Mouse (Mus musculus) erythroblast, embryonic 14.5 days (primary cell): ENCODE data around the gene Btd. TPM values are rescaled to one million over a fixed set of nuclear protein-coding genes. Genes with fewer than 3 reads are reported as not detected.

ENCODE experiments used
- H3K27me3 ChIP-seq: 2 replicates; pipeline ENCODE4 v1.6.1; 2012; ENCODE audit warnings: inconsistent platforms; ENCODE audit not compliant: control insufficient read depth
- H3K36me3 ChIP-seq: 2 replicates; pipeline ENCODE4 v1.6.1; 2012; ENCODE audit warnings: mild to moderate bottlenecking, inconsistent platforms; ENCODE audit not compliant: control insufficient read depth
- H3K4me1 ChIP-seq: 2 replicates; pipeline ENCODE4 v1.6.1; 2012; ENCODE audit warnings: inconsistent platforms; ENCODE audit not compliant: control insufficient read depth
- H3K4me3 ChIP-seq: replicated peaks from 2 replicates; pipeline ENCODE3; 2012; ENCODE audit warnings: moderate library complexity, mild to moderate bottlenecking, inconsistent platforms
- H3K9me3 ChIP-seq: 2 replicates; pipeline ENCODE4 v1.6.1; 2012; ENCODE audit warnings: low read length, inconsistent platforms, mixed read lengths; ENCODE audit not compliant: control insufficient read depth
- GATA1 ChIP-seq: IDR thresholded peaks from 2 replicates; pipeline ENCODE4 v1.6.1; 2012; ENCODE audit warnings: low read length, inconsistent platforms, mixed read lengths
- TAL1 ChIP-seq: IDR thresholded peaks from 3 replicates; pipeline ENCODE4 v1.6.1; 2012; ENCODE audit warnings: low read length, inconsistent platforms, mixed read lengths
- polyA plus RNA-seq: library from polyadenylated mRNA; stranded (reverse); fragments of >175 nt; gene quantifications from 2 replicates; pipeline ENCODE4 v1.2.3, GENCODE M21; 2012

Gene Btd
- polyA plus RNA-seq, 1 experiment: 0.26 TPM

DNA sequence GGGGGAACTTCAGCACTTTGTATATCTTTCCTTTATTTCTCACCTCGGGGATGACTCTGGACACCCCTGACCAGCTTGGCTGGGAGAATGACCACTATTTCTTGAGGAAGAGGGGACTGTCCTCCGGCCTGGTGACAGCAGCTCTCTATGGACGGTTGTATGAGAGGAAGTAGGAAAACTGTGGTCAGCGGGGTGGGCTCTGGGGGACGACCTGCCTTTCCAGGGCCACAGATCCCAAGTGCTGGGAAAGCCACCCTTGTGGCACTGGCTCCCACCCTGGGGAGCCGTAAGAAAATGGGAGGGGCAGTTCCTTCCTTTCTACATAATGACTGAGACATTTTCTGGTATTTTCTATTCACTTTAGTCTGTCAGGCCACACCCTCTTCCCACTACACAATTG is 26.9 kb downstream of the Btd start:
- H3K27me3 ChIP-seq: peaks cover 2% of the 10 kb centered on the region
- H3K36me3 ChIP-seq: peaks cover 13% of the 10 kb centered on the region
- H3K9me3 ChIP-seq: 0 out of 2 replicates have a peak, but pooled peaks cover 3% of the 10 kb centered on the region
- H3K4me1 ChIP-seq: peaks cover 16% of the 10 kb centered on the region
- no peak for TF ChIP-seq GATA1
- no peak for TF ChIP-seq TAL1
- H3K4me3 ChIP-seq: no peak overlapping the region

DNA sequence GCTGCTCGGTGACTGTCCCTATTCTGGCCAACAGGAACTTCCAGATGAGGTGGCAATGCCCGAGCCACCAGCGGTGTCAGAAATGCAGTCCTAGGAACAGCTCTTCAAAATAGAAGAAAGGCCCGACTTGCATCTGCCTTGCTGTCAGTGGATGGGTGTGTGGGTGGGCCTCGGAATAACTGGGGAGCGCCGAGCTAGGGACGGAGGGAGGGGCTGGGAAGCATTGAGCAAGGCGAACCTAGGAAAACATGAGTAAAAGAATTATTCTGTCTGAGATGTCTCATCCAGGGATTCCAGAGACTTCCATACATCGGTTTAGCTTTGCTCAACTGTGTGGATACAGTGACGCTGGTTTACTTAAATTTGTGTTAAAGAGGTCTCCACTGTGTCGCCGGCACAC is 27.5 kb downstream of the Btd start:
- no peak for TF ChIP-seq TAL1
- TF ChIP-seq GATA1: no peak
- no peaks in the 10 kb centered on the region for H3K27me3 ChIP-seq
- H3K4me1 ChIP-seq: peaks cover 12% of the 10 kb centered on the region
- H3K36me3 ChIP-seq: peaks cover 13% of the 10 kb centered on the region
- H3K9me3 ChIP-seq: 0 out of 2 replicates have a peak, but pooled peaks cover 3% of the 10 kb centered on the region
- H3K4me3 ChIP-seq: no peak overlapping the region

DNA sequence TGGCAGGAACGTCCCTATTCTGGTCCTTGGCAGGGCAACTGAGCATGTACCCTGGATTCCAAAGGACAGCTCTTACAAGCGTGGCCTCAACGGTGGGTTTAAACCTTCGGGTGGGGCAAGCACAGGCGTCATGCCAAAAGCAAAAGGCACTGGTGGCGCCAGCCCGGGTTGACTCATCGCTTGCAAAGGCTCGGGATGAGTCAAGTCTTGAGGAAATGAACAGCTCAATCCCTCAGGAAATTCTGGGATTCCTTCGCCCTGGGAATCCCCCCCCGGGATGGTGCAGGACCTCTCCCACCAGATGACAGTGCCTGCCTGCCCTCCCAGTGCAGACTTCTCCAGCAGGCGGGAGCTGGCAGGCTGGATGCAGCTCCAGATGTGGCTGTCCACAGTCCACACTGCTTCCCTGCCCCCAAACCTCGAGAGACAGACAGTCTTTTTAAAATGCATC is 28.4 kb downstream of the Btd start:
- H3K4me1 ChIP-seq: peaks cover 8% of the 10 kb centered on the region
- no peak for TF ChIP-seq GATA1
- no peak for TF ChIP-seq TAL1
- peaks cover 11% of the 10 kb centered on the region for H3K36me3 ChIP-seq
- H3K27me3 ChIP-seq: no peaks in the 10 kb centered on the region
- H3K9me3 ChIP-seq: 0 out of 2 replicates have a peak, but pooled peaks cover 3% of the 10 kb centered on the region
- no peak overlapping the region for H3K4me3 ChIP-seq

DNA sequence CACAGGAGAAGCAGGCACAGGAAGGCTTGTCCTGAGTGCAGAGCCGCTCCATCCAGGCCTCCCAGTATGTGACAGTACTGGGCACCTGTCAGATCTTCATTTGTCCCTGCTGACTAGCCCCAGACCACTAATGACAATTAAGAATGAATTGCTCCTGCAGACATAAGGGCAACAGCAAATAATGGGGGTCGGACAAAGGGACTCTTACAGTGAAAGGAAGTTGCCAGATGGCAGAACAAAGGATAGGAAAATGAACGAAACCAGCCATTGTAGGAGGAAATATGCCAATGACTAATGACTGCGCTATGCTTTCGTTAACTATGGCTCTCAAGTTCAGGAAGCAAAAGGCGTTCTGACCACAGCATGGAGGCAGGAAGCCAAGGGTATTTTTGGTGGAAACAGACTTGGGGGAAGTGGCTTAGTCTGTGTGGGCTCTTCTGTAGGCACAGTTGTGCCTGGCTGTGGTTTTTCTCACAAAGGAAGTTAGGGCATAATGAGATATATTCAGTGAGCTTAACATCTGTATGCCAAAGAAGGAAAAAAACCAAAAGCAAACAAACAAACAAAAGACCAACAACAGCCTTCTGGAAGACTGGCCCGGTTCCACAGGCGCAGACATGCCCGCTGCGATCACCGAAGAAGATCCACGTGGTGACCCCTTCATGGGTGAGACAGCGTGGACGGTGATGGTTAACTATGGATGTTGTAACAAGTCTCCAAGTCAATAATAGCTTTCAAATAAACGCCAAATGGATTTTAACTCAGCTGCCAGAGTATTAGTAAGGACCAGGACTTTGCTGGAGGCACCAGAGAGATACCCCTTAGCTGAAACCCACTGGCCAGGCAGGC is 29.0 kb downstream of the Btd start:
- Histone ChIP-seq H3K9me3 (0 out of 2 replicates have a peak, but pooled peaks cover 3% of the 10 kb centered on the region), H3K4me1 (peaks cover 2% of the 10 kb centered on the region), H3K36me3 (peaks cover 11% of the 10 kb centered on the region), H3K27me3 (no peaks in the 10 kb centered on the region), H3K4me3 (no peak overlapping the region)
- TF ChIP-seq GATA1: no peak
- TF ChIP-seq TAL1: no peak

DNA sequence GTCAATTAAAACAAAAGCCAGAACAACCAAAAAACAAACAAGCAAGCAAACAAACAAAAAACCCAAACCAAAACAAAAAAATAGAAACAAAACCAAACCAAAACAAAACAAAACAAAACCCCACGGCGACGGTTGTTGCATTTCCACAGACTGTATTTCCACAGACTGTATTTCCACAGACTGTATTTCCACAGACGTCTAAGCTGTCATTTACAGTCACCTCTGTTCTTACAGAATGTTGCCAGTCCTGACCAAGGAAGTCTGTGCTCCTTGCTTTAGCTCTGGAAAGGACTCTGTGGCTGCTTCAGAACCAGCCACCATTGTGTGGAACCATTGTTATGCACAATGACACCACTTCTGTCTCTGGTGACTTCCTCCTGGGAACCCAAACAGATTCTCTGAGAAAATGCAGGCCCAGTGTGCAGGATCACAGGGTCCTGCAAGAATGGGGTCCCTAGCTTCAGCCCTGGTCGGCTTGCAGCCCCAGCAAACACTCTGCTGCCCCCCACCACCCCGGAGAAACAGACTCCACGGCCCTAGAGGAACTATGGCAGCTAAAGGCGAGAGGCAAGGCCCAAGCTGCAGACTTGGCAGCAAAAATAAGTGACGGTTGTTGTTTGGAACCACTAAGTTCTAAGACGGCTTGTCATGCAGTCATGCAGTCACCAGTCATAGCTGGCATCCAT is 30.9 kb downstream of the Btd start:
- Histone ChIP-seq H3K9me3 (0 out of 2 replicates have a peak, but pooled peaks cover 2% of the 10 kb centered on the region), H3K27me3 (no peaks in the 10 kb centered on the region), H3K4me1 (no peaks in the 10 kb centered on the region; the same call in 1 of the 2 replicates), H3K4me3 (no peak overlapping the region), H3K36me3 (peaks cover 8% of the 10 kb centered on the region)
- TF ChIP-seq TAL1: no peak
- TF ChIP-seq GATA1: no peak

DNA sequence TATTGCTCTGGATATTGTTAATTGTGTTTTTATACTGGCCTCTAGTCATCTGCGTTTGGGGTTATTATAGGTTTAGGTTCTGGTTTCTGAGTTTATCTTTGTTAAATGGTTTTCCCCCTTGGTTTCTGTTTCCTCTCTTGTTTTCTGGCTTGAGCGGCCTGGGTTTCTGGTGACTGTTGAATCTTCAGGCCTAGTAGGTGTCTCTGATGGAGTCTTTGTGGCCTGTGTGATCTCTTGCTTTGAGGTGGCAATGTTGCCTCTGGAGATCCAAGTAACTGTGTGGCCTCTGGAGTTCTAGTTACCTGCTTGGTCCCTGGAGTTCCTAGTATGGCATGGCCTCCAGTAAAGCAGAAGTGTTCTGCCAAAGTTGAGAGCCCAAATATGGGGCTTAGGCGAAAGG is 39.8 kb downstream of the Btd start:
- no peaks in the 10 kb centered on the region for H3K27me3 ChIP-seq
- peaks cover 2% of the 10 kb centered on the region; the same call in 1 of the 2 replicates for H3K4me1 ChIP-seq
- no peak overlapping the region for H3K4me3 ChIP-seq
- TF ChIP-seq TAL1 (no peak), GATA1 (no peak)
- no peaks in the 10 kb centered on the region for H3K36me3 ChIP-seq
- H3K9me3 ChIP-seq: no peaks in the 10 kb centered on the region

DNA sequence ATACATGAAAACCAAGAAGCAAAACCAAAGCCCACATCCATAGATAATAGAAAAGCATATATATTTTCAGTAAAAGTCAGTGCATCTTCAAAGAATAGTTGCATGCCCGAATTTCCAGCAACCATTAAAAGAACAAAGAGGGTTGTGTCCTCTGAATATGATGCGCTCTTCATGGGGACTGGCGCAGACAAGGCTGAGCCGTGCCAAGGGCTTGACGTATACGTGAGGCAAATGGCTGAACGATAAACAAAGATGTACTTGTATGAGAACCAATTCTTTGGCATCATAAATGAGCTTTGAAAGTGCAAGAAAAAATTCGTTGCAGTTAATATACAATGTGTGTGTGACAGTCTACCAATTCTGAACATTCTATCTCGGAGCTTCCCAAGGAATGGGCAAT is 40.5 kb downstream of the Btd start:
- TF ChIP-seq TAL1 (no peak), GATA1 (no peak)
- Histone ChIP-seq H3K27me3 (peaks cover 2% of the 10 kb centered on the region; the same call in 1 of the 2 replicates), H3K4me3 (no peak overlapping the region), H3K9me3 (no peaks in the 10 kb centered on the region), H3K36me3 (no peaks in the 10 kb centered on the region), H3K4me1 (peaks cover 3% of the 10 kb centered on the region; the same call in 1 of the 2 replicates)

DNA sequence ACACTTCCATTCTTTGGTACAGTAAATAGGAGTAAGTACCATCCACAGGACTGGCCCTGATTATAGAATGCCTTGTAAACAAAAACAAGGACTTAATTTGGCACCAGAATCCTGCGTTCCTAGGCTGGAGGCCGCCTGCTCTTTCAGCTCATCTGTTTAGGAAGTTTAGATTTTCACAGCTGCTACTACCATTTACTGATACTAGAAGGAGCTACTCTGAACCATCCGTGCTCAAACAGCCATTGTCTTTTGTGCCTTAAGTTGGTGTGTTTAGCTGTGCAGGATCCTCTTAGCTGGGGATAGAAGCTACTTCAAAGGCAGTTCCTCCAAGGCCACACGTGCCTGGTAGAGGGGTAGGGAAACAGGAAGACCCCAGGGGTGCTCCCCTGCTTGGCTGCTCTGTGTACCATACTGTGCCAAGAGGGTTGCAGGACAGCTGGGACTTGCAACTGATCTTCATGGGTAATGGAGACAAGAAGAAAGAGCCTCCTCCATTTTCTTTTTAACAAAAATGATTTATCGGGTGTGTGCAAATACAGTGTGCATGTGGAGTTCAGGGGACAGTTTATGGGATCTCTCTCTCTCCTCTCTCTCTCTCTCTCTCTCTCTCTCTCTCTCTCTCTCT is 41.2 kb downstream of the Btd start:
- Histone ChIP-seq H3K27me3 (peaks cover 3% of the 10 kb centered on the region; the same call in 1 of the 2 replicates), H3K9me3 (no peaks in the 10 kb centered on the region), H3K4me3 (no peak overlapping the region), H3K4me1 (peaks cover 3% of the 10 kb centered on the region; the same call in 1 of the 2 replicates), H3K36me3 (no peaks in the 10 kb centered on the region)
- TF ChIP-seq GATA1 (no peak), TAL1 (no peak)
